Mouse (Mus musculus): ENCODE measurements around the gene Tmem108. TPM values are rescaled to one million over a fixed set of nuclear protein-coding genes. Genes with fewer than 3 reads are reported as not detected.
A peak's percentile ranks its signal among the peaks of the same experiment; 100 is the strongest.

The Tmem108 gene
- polyA plus RNA-seq, 1 experiment, result 1.9 TPM

DNA sequence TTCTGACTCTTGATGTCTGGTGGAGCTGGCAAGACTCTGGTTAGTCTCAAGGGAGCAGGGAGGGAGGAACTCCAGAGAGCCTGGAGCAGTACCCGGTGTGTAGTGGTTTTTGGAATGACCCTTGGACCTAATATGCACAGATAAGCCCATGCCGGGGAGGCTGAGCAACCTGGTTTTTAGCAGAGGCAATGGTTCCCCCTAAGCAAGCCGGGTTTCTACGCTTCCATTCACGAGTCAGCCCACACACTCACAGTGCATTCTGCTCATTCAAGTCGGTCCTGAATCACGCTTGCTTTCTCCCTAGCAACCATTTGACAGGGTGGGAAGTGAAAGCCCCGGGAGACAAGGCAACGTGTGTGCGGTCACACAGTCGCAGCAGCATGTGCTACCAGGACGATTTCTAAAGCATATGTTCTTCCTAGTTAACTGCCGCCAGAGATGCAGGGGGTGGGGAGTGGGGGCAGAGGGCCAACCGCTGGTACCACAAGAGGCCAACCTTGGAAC is 259.7 kb downstream of the Tmem108 start:
- DNase-seq (ENCODE audit: low read depth), result no peak

- no peak for DNase-seq (ENCODE audit: low read depth)
Observed at GRCm38 (mm10) chr9:103499366-103499765, 262.3 kb downstream of the Tmem108 start.

GRCm38 (mm10) chr9:103498699-103499098 is 262.9 kb downstream of the Tmem108 start:
- no peak for DNase-seq (ENCODE audit: low read depth)

GRCm38 (mm10) chr9:103495391-103495790 is 266.2 kb downstream of the Tmem108 start:
- no peak for DNase-seq (ENCODE audit: low read depth)

DNA sequence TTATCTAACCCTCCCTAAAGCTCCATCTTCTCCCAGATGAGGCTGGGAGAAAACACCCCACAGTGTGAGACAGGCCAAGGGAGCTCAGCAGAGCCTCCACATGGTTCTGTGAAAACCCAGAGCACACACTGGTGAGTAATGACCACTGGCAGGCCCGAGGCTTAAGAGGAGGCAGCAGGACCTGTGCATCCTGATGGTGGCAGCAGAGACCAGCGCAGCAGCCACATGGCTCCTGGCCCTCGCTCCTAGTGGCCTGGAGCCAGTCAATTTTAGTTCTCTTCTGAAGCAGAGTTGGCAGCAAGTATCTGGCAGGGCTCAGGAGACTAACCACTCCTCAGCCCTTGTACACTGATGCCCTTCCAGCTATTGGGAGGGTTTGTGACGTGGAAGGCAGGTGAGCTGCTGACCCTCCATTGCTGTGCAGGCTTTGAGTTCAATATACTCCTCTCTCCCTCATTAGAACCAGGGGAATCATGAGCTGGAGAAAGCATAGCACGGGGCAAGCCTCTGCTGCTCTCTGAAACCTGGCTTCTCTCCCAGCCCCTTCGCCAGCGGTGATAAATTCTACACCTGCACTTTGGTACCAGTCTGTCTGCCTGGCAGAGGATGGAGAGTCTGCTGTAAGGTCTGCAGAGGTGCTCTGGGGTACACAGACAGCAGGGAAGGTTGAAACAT is 267.2 kb downstream of the Tmem108 start:
- DNase-seq (ENCODE audit: low read depth), result peak; percentile 17

DNA sequence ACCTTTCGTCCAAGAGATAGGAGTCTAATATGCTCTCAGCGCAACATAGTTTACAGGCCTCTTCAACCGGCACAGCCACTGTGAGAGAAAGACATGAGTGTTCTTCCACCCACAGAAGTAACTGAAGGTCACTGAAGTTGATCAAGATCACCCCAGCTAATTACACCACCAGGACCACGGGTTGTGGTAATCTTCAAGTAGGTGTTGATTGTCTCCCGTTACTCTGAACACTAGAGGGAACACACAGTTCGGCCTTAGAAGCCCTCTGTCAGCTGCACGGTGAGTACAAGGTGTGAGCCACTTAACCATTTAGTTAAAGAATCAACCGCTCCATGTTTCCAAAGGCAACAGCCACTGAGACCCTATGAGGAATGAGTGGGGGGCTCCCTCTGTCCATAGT is 269.7 kb downstream of the Tmem108 start:
- DNase-seq (ENCODE audit: low read depth), result no peak

- DNase-seq (ENCODE audit: low read depth), result no peak
Observed at GRCm38 (mm10) chr9:103490439-103490838, 271.2 kb downstream of the Tmem108 start.

- DNase-seq (ENCODE audit: low read depth), result no peak
Observed at GRCm38 (mm10) chr9:103489883-103490282, 271.8 kb downstream of the Tmem108 start.

DNA sequence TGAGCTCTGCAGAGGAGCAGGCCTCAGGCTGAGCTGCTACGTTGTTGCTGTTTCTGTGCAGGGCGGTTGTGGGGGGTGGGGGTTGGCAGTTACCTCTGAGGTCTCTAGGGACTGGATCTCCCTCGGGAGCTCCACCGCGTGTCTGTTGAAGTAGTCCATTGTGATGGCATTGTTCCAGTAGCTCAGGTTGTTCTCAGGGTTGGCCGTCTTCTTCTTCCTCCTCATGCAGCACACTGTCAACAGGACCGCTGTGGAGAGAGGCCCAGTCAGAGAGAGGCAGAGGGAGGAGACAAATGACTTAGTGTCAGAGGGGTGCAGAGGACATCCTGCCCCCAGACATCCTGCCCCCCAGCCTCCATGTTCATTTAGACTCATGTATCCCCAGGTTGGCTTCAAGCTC is 272.5 kb downstream of the Tmem108 start:
- no peak for DNase-seq (ENCODE audit: low read depth)

- no peak for DNase-seq (ENCODE audit: low read depth)
Observed at GRCm38 (mm10) chr9:103486262-103486661, 275.4 kb downstream of the Tmem108 start.

DNA sequence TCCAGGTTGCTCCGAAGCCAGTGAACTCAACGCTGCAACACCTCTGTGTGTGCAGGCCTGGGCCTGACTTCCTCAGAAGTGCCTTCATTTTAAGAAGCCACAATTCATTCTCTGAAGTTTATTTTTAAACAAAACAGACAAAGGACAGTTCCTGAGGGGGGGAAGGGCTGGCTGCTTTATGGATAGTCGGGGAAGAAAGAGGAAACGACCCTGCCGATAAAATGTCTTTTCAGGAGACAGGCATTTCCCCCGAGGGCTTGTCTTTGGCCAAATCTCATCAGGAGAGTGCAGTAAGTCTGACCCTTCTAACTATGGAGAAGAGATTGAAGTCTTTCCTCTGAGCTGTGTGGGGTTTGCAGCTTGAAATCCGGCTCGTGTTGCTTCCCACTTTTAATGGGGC is 276.0 kb downstream of the Tmem108 start:
- no peak for DNase-seq (ENCODE audit: low read depth)

- no peak for DNase-seq (ENCODE audit: low read depth)
Observed at GRCm38 (mm10) chr9:103480603-103481220, 280.9 kb downstream of the Tmem108 start.

DNA sequence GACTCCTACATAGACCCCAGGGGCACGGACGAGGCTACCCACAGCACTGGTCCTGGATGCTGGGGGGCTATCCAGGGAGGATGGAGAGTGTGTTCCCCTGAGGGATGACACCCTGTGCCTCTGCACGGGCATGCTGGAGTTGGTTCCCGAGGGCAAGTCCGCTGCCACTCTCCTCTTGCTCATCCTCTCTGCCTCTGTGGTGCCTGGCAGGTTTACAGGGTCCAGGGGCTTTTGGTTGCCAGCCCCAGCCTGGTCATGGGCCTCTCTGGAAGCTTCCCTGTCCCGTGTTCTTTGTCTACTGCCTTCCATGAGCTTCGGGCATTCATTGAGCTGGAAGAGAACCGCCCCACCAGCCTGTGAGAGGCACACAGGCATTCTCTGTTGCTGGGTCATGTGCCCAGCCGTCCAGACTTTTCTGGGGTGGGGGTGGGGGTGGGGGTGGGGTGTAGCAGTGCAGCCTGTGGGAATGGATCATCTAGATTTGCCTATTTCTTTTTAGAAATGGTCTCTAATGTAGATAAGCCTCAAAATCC is 281.5 kb downstream of the Tmem108 start, which contains the start of gene Bfsp2:
TSS of gene Bfsp2 (minus strand) at position 377 of the 533 bp plus-strand sequence.
- no peak for DNase-seq (ENCODE audit: low read depth)

DNA sequence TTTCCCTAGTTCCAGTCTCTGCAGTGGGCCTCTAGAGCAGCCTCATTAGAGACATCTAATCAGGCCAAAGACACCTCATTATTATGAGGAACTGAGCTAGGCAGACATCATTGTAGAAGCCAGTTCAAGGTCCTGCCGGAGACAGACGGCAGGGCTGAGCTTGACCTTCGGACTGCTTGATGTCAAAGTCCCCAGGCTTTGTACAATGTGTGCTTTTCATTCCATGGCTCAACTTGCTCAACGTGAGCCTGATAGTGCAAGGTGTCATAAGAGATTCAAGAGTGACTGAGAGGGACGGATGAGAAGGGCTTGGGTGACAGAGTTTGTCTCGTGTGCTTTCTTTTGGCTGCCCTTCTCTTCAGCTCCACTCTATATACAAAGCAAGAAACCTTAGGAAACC is 286.2 kb downstream of the Tmem108 start:
- no peak for DNase-seq (ENCODE audit: low read depth)

- DNase-seq (ENCODE audit: low read depth), result no peak
Observed at GRCm38 (mm10) chr9:103473915-103474688, 287.5 kb downstream of the Tmem108 start.

- DNase-seq (ENCODE audit: low read depth), result no peak
Observed at GRCm38 (mm10) chr9:103471784-103472183, 289.9 kb downstream of the Tmem108 start.

DNA sequence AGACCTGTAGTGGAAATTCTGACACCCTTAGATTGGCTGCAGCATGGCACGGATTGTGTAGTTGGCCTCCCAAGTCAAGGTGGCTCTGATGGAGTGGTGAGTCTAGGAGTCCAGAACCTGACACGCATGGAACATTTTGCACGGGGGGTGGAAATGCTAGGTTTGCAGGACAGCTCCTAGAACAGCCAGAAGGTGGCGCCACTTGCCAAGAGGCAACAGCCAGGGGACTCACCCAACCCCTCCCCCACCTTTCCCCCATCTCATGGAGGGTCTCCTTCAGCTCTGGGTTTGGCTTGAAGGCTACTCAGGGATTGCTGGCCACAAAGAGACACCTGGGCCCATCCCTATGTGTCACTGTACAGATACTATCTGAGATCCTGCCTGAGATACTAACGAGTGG is 292.1 kb downstream of the Tmem108 start:
- DNase-seq (ENCODE audit: low read depth), result no peak

GRCm38 (mm10) chr9:103468911-103469310 is 292.7 kb downstream of the Tmem108 start:
- DNase-seq (ENCODE audit: low read depth), result no peak

DNA sequence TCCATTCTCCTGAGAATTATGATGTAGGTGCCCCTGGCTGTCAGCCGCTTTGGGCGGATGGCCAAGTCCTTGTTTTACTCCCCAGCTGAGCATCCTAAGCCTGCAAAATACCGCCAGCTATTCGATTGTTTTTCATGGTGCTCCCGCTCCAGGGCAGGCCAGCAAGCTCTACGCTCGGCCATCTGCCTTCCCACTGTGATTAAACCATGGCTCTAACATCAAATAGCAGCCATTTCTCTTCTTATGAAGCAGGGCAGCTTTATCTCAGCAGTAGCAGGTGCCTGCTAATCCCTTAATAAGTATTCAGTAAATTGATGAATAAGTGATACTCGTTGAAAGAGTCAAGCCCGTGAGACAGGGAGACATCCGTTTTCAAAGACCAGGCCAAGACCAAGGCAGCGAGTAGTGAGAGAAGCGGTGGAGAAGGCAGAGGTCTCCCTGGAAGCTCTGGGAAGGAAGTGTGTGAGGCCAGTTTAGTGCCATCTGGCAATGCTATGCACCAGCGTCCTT is 295.9 kb downstream of the Tmem108 start:
- DNase-seq (ENCODE audit: low read depth), result no peak

GRCm38 (mm10) chr9:103465293-103465692 is 296.3 kb downstream of the Tmem108 start:
- DNase-seq (ENCODE audit: low read depth), result no peak

GRCm38 (mm10) chr9:103463833-103464232 is 297.8 kb downstream of the Tmem108 start:
- no peak for DNase-seq (ENCODE audit: low read depth)

GRCm38 (mm10) chr9:103459839-103460238 is 301.8 kb downstream of the Tmem108 start:
- no peak for DNase-seq (ENCODE audit: low read depth)

All from gonadal fat pad, adult 2 months (tissue).